Mouse (Mus musculus): ENCODE measurements at regions not wholly inside any gene's neighbourhood (a gene's known extent, or its start where the extent isn't known, plus 50 kb on each side); places are given as distances from the start of the nearest gene placed in this dataset.

GRCm38 (mm10) chr2:75245256-75245655 is 413.8 kb upstream of the Hnrnpa3 start:
- TF ChIP-seq TAL1 (IDR thresholded peaks at IDR 0.05; ENCODE audit: low read length) = no peak
- H3K27me3 ChIP-seq (ENCODE audit: control insufficient read depth) = no peaks in the 10 kb centered on the region
- H3K36me3 ChIP-seq (ENCODE audit: control insufficient read depth) = no peaks in the 10 kb centered on the region
- H3K4me1 ChIP-seq (ENCODE audit: control insufficient read depth) = no peaks in the 10 kb centered on the region
- H3K9me3 ChIP-seq (ENCODE audit: control insufficient read depth, low read length) = no peaks in the 10 kb centered on the region
- H3K4me3 ChIP-seq (replicated peaks) = no peak overlapping the region

GRCm38 (mm10) chr2:75245662-75246061 is 413.4 kb upstream of the Hnrnpa3 start:
- H3K4me3 ChIP-seq (replicated peaks) = no peak overlapping the region
- H3K27me3 ChIP-seq (ENCODE audit: control insufficient read depth) = no peaks in the 10 kb centered on the region
- H3K4me1 ChIP-seq (ENCODE audit: control insufficient read depth) = no peaks in the 10 kb centered on the region
- no peaks in the 10 kb centered on the region for H3K9me3 ChIP-seq (ENCODE audit: control insufficient read depth, low read length)
- no peaks in the 10 kb centered on the region for H3K36me3 ChIP-seq (ENCODE audit: control insufficient read depth)
- TF ChIP-seq TAL1 (IDR thresholded peaks at IDR 0.05; ENCODE audit: low read length) (no peak), GATA1 (IDR thresholded peaks at IDR 0.05; ENCODE audit: low read length) (no peak)

- Histone ChIP-seq H3K27me3 (ENCODE audit: control insufficient read depth) (no peaks in the 10 kb centered on the region), H3K4me3 (replicated peaks) (no peak overlapping the region), H3K36me3 (ENCODE audit: control insufficient read depth) (no peaks in the 10 kb centered on the region), H3K9me3 (ENCODE audit: control insufficient read depth, low read length) (no peaks in the 10 kb centered on the region), H3K4me1 (ENCODE audit: control insufficient read depth) (no peaks in the 10 kb centered on the region)
- no peak for TF ChIP-seq GATA1 (IDR thresholded peaks at IDR 0.05; ENCODE audit: low read length)
- no peak for TF ChIP-seq TAL1 (IDR thresholded peaks at IDR 0.05; ENCODE audit: low read length)
These were observed 412.8 kb upstream of the Hnrnpa3 start for GRCm38 (mm10) chr2:75246082-75246743.

GRCm38 (mm10) chr2:75248251-75248650 is 410.8 kb upstream of the Hnrnpa3 start:
- Histone ChIP-seq H3K27me3 (ENCODE audit: control insufficient read depth) (no peaks in the 10 kb centered on the region), H3K4me3 (replicated peaks) (no peak overlapping the region), H3K4me1 (ENCODE audit: control insufficient read depth) (no peaks in the 10 kb centered on the region), H3K36me3 (ENCODE audit: control insufficient read depth) (no peaks in the 10 kb centered on the region), H3K9me3 (ENCODE audit: control insufficient read depth, low read length) (no peaks in the 10 kb centered on the region)
- TF ChIP-seq TAL1 (IDR thresholded peaks at IDR 0.05; ENCODE audit: low read length) = no peak
- TF ChIP-seq GATA1 (IDR thresholded peaks at IDR 0.05; ENCODE audit: low read length) = no peak

- Histone ChIP-seq H3K36me3 (ENCODE audit: control insufficient read depth) (no peaks in the 10 kb centered on the region), H3K9me3 (ENCODE audit: control insufficient read depth, low read length) (no peaks in the 10 kb centered on the region), H3K27me3 (ENCODE audit: control insufficient read depth) (no peaks in the 10 kb centered on the region), H3K4me1 (ENCODE audit: control insufficient read depth) (no peaks in the 10 kb centered on the region), H3K4me3 (replicated peaks) (no peak overlapping the region)
- TF ChIP-seq TAL1 (IDR thresholded peaks at IDR 0.05; ENCODE audit: low read length) (no peak), GATA1 (IDR thresholded peaks at IDR 0.05; ENCODE audit: low read length) (no peak)
These were observed 408.6 kb upstream of the Hnrnpa3 start for GRCm38 (mm10) chr2:75250507-75250906.

- TF ChIP-seq GATA1 (IDR thresholded peaks at IDR 0.05; ENCODE audit: low read length) (no peak), TAL1 (IDR thresholded peaks at IDR 0.05; ENCODE audit: low read length) (no peak)
These were observed 406.2 kb upstream of the Hnrnpa3 start for GRCm38 (mm10) chr2:75252829-75253228.

GRCm38 (mm10) chr2:75265218-75265617 is 393.8 kb upstream of the Hnrnpa3 start:
- Histone ChIP-seq H3K27me3 (ENCODE audit: control insufficient read depth) (no peaks in the 10 kb centered on the region), H3K4me1 (ENCODE audit: control insufficient read depth) (no peaks in the 10 kb centered on the region), H3K36me3 (ENCODE audit: control insufficient read depth) (no peaks in the 10 kb centered on the region), H3K9me3 (ENCODE audit: control insufficient read depth, low read length) (no peaks in the 10 kb centered on the region), H3K4me3 (replicated peaks) (no peak overlapping the region)
- no peak for TF ChIP-seq TAL1 (IDR thresholded peaks at IDR 0.05; ENCODE audit: low read length)
- TF ChIP-seq GATA1 (IDR thresholded peaks at IDR 0.05; ENCODE audit: low read length) = no peak

More at GRCm38 (mm10) chr2:75252829-75253228, 406.2 kb upstream of the Hnrnpa3 start:
- no peaks in the 10 kb centered on the region for H3K4me1 ChIP-seq (ENCODE audit: control insufficient read depth)
- no peaks in the 10 kb centered on the region for H3K27me3 ChIP-seq (ENCODE audit: control insufficient read depth)
- no peaks in the 10 kb centered on the region for H3K36me3 ChIP-seq (ENCODE audit: control insufficient read depth)
- H3K4me3 ChIP-seq (replicated peaks) = no peak overlapping the region
- H3K9me3 ChIP-seq (ENCODE audit: control insufficient read depth, low read length) = no peaks in the 10 kb centered on the region

GRCm38 (mm10) chr2:75265739-75266699 is 393.0 kb upstream of the Hnrnpa3 start:
- Histone ChIP-seq H3K9me3 (ENCODE audit: control insufficient read depth, low read length) (no peaks in the 10 kb centered on the region), H3K4me3 (replicated peaks) (no peak overlapping the region), H3K4me1 (ENCODE audit: control insufficient read depth) (no peaks in the 10 kb centered on the region), H3K36me3 (ENCODE audit: control insufficient read depth) (no peaks in the 10 kb centered on the region), H3K27me3 (ENCODE audit: control insufficient read depth) (no peaks in the 10 kb centered on the region)
- TF ChIP-seq TAL1 (IDR thresholded peaks at IDR 0.05; ENCODE audit: low read length) (no peak), GATA1 (IDR thresholded peaks at IDR 0.05; ENCODE audit: low read length) (no peak)

GRCm38 (mm10) chr2:75267949-75268348 is 391.1 kb upstream of the Hnrnpa3 start:
- no peak overlapping the region for H3K4me3 ChIP-seq (replicated peaks)
- H3K27me3 ChIP-seq (ENCODE audit: control insufficient read depth) = no peaks in the 10 kb centered on the region
- H3K9me3 ChIP-seq (ENCODE audit: control insufficient read depth, low read length) = no peaks in the 10 kb centered on the region
- no peaks in the 10 kb centered on the region for H3K4me1 ChIP-seq (ENCODE audit: control insufficient read depth)
- H3K36me3 ChIP-seq (ENCODE audit: control insufficient read depth) = no peaks in the 10 kb centered on the region
- TF ChIP-seq TAL1 (IDR thresholded peaks at IDR 0.05; ENCODE audit: low read length) = no peak
- TF ChIP-seq GATA1 (IDR thresholded peaks at IDR 0.05; ENCODE audit: low read length) = no peak

Data from erythroblast, embryonic 14.5 days (primary cell).